Mouse (Mus musculus): ENCODE data around the gene Map3k10. TPM values are rescaled to one million over a fixed set of nuclear protein-coding genes. Genes with fewer than 3 reads are reported as not detected.
A peak's percentile ranks its signal among the peaks of the same experiment; 100 is the strongest.

The Map3k10 gene
- total and polyA plus RNA-seq, 2 experiments from 2014 or later, result 24.5 to 165 TPM

GRCm38 (mm10) chr7:27607580-27607979 lies 66.8 kb downstream of the Map3k10 start:
- TF ChIP-seq CTCF (IDR thresholded peaks at IDR 0.05), result no peak
- H3K9ac ChIP-seq (replicated peaks; ENCODE audit: low read length, poor library complexity, severe bottlenecking), result 0 out of 2 replicates have a peak overlapping the region, but pooled peaks have one; percentile 19
- DNase-seq (ENCODE audit: low spot score) (peak; percentile 76), ATAC-seq (ENCODE audit: low FRiP score) (no peak)
- 79% methylated on average over 5 of the region's 5 CpGs for WGBS
- H3K9me3 ChIP-seq (ENCODE audit: low read length), result no peaks in the 10 kb centered on the region
- H3K4me3 ChIP-seq (ENCODE audit: low read depth, low read length), result no peak overlapping the region
- no peaks in the 10 kb centered on the region for H3K4me1 ChIP-seq (ENCODE audit: insufficient read depth, low read length)
- H3K27ac ChIP-seq (ENCODE audit: low read depth, low read length), result no peak overlapping the region
- H3K4me2 ChIP-seq (ENCODE audit: low read depth, low read length, poor library complexity, severe bottlenecking), result no peak overlapping the region
- H3K27me3 ChIP-seq (ENCODE audit: insufficient read depth, low read length), result no peaks in the 10 kb centered on the region
- H3K36me3 ChIP-seq (ENCODE audit: insufficient read depth, low read length), result peaks cover 13% of the 10 kb centered on the region

GRCm38 (mm10) chr7:27606481-27607254 lies 67.7 kb downstream of the Map3k10 start:
- peaks cover 13% of the 10 kb centered on the region for H3K36me3 ChIP-seq (ENCODE audit: insufficient read depth, low read length)
- no peaks in the 10 kb centered on the region for H3K4me1 ChIP-seq (ENCODE audit: insufficient read depth, low read length)
- H3K27me3 ChIP-seq (ENCODE audit: insufficient read depth, low read length), result no peaks in the 10 kb centered on the region
- 71% methylated on average over 10 of the region's 10 CpGs for WGBS
- H3K9me3 ChIP-seq (ENCODE audit: low read length), result no peaks in the 10 kb centered on the region
- H3K9ac ChIP-seq (replicated peaks; ENCODE audit: low read length, poor library complexity, severe bottlenecking), result no peak overlapping the region
- no peak for ATAC-seq (ENCODE audit: low FRiP score)
- H3K4me2 ChIP-seq (ENCODE audit: low read depth, low read length, poor library complexity, severe bottlenecking), result no peak overlapping the region
- no peak overlapping the region for H3K27ac ChIP-seq (ENCODE audit: low read depth, low read length)
- no peak overlapping the region for H3K4me3 ChIP-seq (ENCODE audit: low read depth, low read length)
- no peak for DNase-seq (ENCODE audit: low spot score)
- TF ChIP-seq CTCF (IDR thresholded peaks at IDR 0.05), result no peak

Other genes with a start within 250 kb of the Map3k10 start
- gene Sptbn4, start 226.9 kb downstream of the Map3k10 start, total RNA-seq (2014; rRNA removed), result 27.1 and 36.3 TPM in 2 replicates
- 3.4 and 4.0 TPM in 2 replicates for gene Sptbn4, start 226.9 kb downstream of the Map3k10 start, polyA plus RNA-seq (2015; fragmentation: Nextera tagmentation; extraction: Ambion mirVana)
- gene Blvrb, start 226.6 kb downstream of the Map3k10 start, total RNA-seq (2014; rRNA removed), result 13.7 and 19.5 TPM in 2 replicates
- gene Blvrb, start 226.6 kb downstream of the Map3k10 start, polyA plus RNA-seq (2015; fragmentation: Nextera tagmentation; extraction: Ambion mirVana), result 15.9 and 18.3 TPM in 2 replicates
- gene Sertad3, start 200.8 kb downstream of the Map3k10 start, total RNA-seq (2014; rRNA removed), result 5.0 and 5.7 TPM in 2 replicates
- gene Sertad3, start 200.8 kb downstream of the Map3k10 start, polyA plus RNA-seq (2015; fragmentation: Nextera tagmentation; extraction: Ambion mirVana), result 4.0 and 4.3 TPM in 2 replicates
- gene Sertad1, start 187.7 kb downstream of the Map3k10 start, total RNA-seq (2014; rRNA removed), result 9.3 and 10.5 TPM in 2 replicates
- 6.9 and 7.3 TPM in 2 replicates for gene Sertad1, start 187.7 kb downstream of the Map3k10 start, polyA plus RNA-seq (2015; fragmentation: Nextera tagmentation; extraction: Ambion mirVana)
- 3.2 and 3.4 TPM in 2 replicates for gene Prx, start 175.3 kb downstream of the Map3k10 start, total RNA-seq (2014; rRNA removed)
- gene Prx, start 175.3 kb downstream of the Map3k10 start, polyA plus RNA-seq (2015; fragmentation: Nextera tagmentation; extraction: Ambion mirVana), result 1.5 and 1.9 TPM in 2 replicates
- gene Hipk4, start 151.3 kb downstream of the Map3k10 start, total RNA-seq (2014; rRNA removed), result 0.66 and 1.8 TPM in 2 replicates
- 0.88 and 1.0 TPM in 2 replicates for gene Hipk4, start 151.3 kb downstream of the Map3k10 start, polyA plus RNA-seq (2015; fragmentation: Nextera tagmentation; extraction: Ambion mirVana)
- 239 and 286 TPM in 2 replicates for gene Pld3, start 121.4 kb downstream of the Map3k10 start, total RNA-seq (2014; rRNA removed)
- gene Pld3, start 121.4 kb downstream of the Map3k10 start, polyA plus RNA-seq (2015; fragmentation: Nextera tagmentation; extraction: Ambion mirVana), result 275 and 319 TPM in 2 replicates
- gene 2310022A10Rik, start 121.4 kb downstream of the Map3k10 start, total RNA-seq (2014; rRNA removed), result 7.9 and 12.5 TPM in 2 replicates
- gene 2310022A10Rik, start 121.4 kb downstream of the Map3k10 start, polyA plus RNA-seq (2015; fragmentation: Nextera tagmentation; extraction: Ambion mirVana), result 29.1 and 31.0 TPM in 2 replicates
- 42.8 and 46.7 TPM in 2 replicates for gene Akt2, start 83.0 kb downstream of the Map3k10 start, total RNA-seq (2014; rRNA removed)
- 37.7 and 38.1 TPM in 2 replicates for gene Akt2, start 83.0 kb downstream of the Map3k10 start, polyA plus RNA-seq (2015; fragmentation: Nextera tagmentation; extraction: Ambion mirVana)
- gene Ttc9b, start 20.7 kb downstream of the Map3k10 start, total RNA-seq (2014; rRNA removed), result 111 and 114 TPM in 2 replicates
- 125 and 133 TPM in 2 replicates for gene Ttc9b, start 20.7 kb downstream of the Map3k10 start, polyA plus RNA-seq (2015; fragmentation: Nextera tagmentation; extraction: Ambion mirVana)
- 6.5 and 10.4 TPM in 2 replicates for gene Zfp607b, start 14.7 kb upstream of the Map3k10 start, total RNA-seq (2014; rRNA removed)
- 9.2 and 9.5 TPM in 2 replicates for gene Zfp607b, start 14.7 kb upstream of the Map3k10 start, polyA plus RNA-seq (2015; fragmentation: Nextera tagmentation; extraction: Ambion mirVana)
- gene Zfp60, start 56.8 kb upstream of the Map3k10 start, total RNA-seq (2014; rRNA removed), result 32.1 and 38.6 TPM in 2 replicates
- gene Zfp60, start 56.8 kb upstream of the Map3k10 start, polyA plus RNA-seq (2015; fragmentation: Nextera tagmentation; extraction: Ambion mirVana), result 38.1 and 40.9 TPM in 2 replicates
- 6.4 and 7.3 TPM in 2 replicates for gene Zfp626, start 132.6 kb upstream of the Map3k10 start, total RNA-seq (2014; rRNA removed)
- gene Zfp626, start 132.6 kb upstream of the Map3k10 start, polyA plus RNA-seq (2015; fragmentation: Nextera tagmentation; extraction: Ambion mirVana), result 0.81 and 0.88 TPM in 2 replicates
- 6.8 and 10.1 TPM in 2 replicates for gene Zfp59, start 164.0 kb upstream of the Map3k10 start, total RNA-seq (2014; rRNA removed)
- 4.7 and 5.8 TPM in 2 replicates for gene Zfp59, start 164.0 kb upstream of the Map3k10 start, polyA plus RNA-seq (2015; fragmentation: Nextera tagmentation; extraction: Ambion mirVana)
- gene Zfp607a, start 182.9 kb upstream of the Map3k10 start, total RNA-seq (2014; rRNA removed), result 0.71 and 1.5 TPM in 2 replicates
- 0.53 and 0.68 TPM in 2 replicates for gene Zfp607a, start 182.9 kb upstream of the Map3k10 start, polyA plus RNA-seq (2015; fragmentation: Nextera tagmentation; extraction: Ambion mirVana)

All from midbrain, postnatal 0 days (tissue).